Comparison of ENCODE assay signal across 8 mouse cellular contexts in genomic region chr13:21530781-21531201, GRCm38 (mm10). TPM values are rescaled to one million over a fixed set of nuclear protein-coding genes. Genes with fewer than 3 reads are reported as not detected.
DNase-seq lines count a peak whose midpoint lies in the region; ATAC-seq and TF ChIP-seq lines count a peak whose summit lies in the region.

Zkscan8 (minus strand) TSS chr13:21531120.

- WGBS in heart, embryonic 10.5 days: under 1% methylated on average over 39 of the region's 39 CpGs
- under 1% methylated on average over 39 of the region's 39 CpGs for WGBS in kidney, embryonic 15.5 days

- ATAC-seq in kidney, embryonic 15.5 days (replicated peaks; ENCODE audit: low FRiP score): peak; percentile 100
- ATAC-seq in monocyte, adult 5-6 weeks (replicated peaks; ENCODE audit: insufficient number of reproducible peaks, low FRiP score, low TSS enrichment, poor library complexity, severe bottlenecking): peak; percentile 98

- H3K36me3 ChIP-seq in heart, embryonic 10.5 days: peaks cover 12% of the 10 kb centered on the region
- H3K36me3 ChIP-seq in kidney, embryonic 15.5 days: peaks cover 15% of the 10 kb centered on the region

- TF ChIP-seq POLR2A in bone marrow macrophage, adult 2 months (IDR thresholded peaks at IDR 0.05; ENCODE audit: borderline replicate concordance, low read depth, low read length): no peak
- TF ChIP-seq POLR2A in embryonic fibroblast, embryonic 13.5 days (IDR thresholded peaks at IDR 0.05; ENCODE audit: low read depth, low read length): peak; percentile 63; the same call in 1 of the 2 replicates

- peaks cover 2% of the 10 kb centered on the region; the same call in 1 of the 2 replicates for H3K4me1 ChIP-seq in bone marrow macrophage, adult 2 months (ENCODE audit: control insufficient read depth, insufficient read depth, low read length)
- H3K4me1 ChIP-seq in embryonic fibroblast, embryonic 13.5 days (ENCODE audit: control insufficient read depth, insufficient read depth, low read length): no peaks in the 10 kb centered on the region
- peaks cover 3% of the 10 kb centered on the region; the same call in 1 of the 2 replicates for H3K4me1 ChIP-seq in heart, embryonic 10.5 days
- peaks cover 10% of the 10 kb centered on the region for H3K4me1 ChIP-seq in kidney, embryonic 15.5 days

- no peak for TF ChIP-seq CTCF in bone marrow macrophage, adult 2 months (IDR thresholded peaks at IDR 0.05; ENCODE audit: low read depth, low read length)
- no peak for TF ChIP-seq CTCF in embryonic fibroblast, embryonic 13.5 days (IDR thresholded peaks at IDR 0.05; ENCODE audit: borderline replicate concordance, insufficient read depth, low read length)

- H3K9me3 ChIP-seq in heart, embryonic 10.5 days: no peaks in the 10 kb centered on the region
- H3K9me3 ChIP-seq in kidney, embryonic 15.5 days (replicated peaks): no peaks in the 10 kb centered on the region

- DNase-seq in A20 (ENCODE audit: low read depth, low spot score): peak; percentile 94
- DNase-seq in heart, embryonic 10.5 days (ENCODE audit: low spot score): peak; percentile 96
- DNase-seq in liver: peak; percentile 86
- peak; percentile 83 to 90 for DNase-seq in spleen, postnatal 4 days (ENCODE audit: low spot score in 2 of 2)

- H3K4me2 ChIP-seq in kidney, embryonic 15.5 days: peak within 1 kb of the TSS; percentile 68

- no peaks in the 10 kb centered on the region for H3K27me3 ChIP-seq in heart, embryonic 10.5 days (ENCODE audit: insufficient read depth, poor library complexity, severe bottlenecking)
- no peaks in the 10 kb centered on the region for H3K27me3 ChIP-seq in kidney, embryonic 15.5 days

- H3K4me3 ChIP-seq in bone marrow macrophage, adult 2 months (ENCODE audit: insufficient read depth, low read length): peak within 1 kb of the TSS; percentile 98
- H3K4me3 ChIP-seq in embryonic fibroblast, embryonic 13.5 days (ENCODE audit: insufficient read depth, low read length): peak within 1 kb of the TSS; percentile 79
- H3K4me3 ChIP-seq in heart, embryonic 10.5 days: peak within 1 kb of the TSS; percentile 98
- peak within 1 kb of the TSS; percentile 96 for H3K4me3 ChIP-seq in kidney, embryonic 15.5 days (replicated peaks)

- peak within 1 kb of the TSS; percentile 99 for H3K9ac ChIP-seq in kidney, embryonic 15.5 days

- H3K27ac ChIP-seq in bone marrow macrophage, adult 2 months (ENCODE audit: insufficient read depth, low read depth, low read length): peak within 1 kb of the TSS; percentile 73
- peak within 1 kb of the TSS; percentile 74 for H3K27ac ChIP-seq in embryonic fibroblast, embryonic 13.5 days (ENCODE audit: insufficient read depth, low read length)
- peak within 1 kb of the TSS; percentile 99 for H3K27ac ChIP-seq in heart, embryonic 10.5 days
- H3K27ac ChIP-seq in kidney, embryonic 15.5 days: peak within 1 kb of the TSS; percentile 96

RNA-seq across cellular contexts. Expression of gene Zkscan8, which starts in this region (rescaled TPM):
- 5.6 and 5.8 TPM in 2 replicates for polyA plus RNA-seq in bone marrow macrophage, adult 2 months (2012; ENCODE audit: insufficient read depth, insufficient read length, missing spikeins)
- polyA plus RNA-seq in embryonic fibroblast, embryonic 13.5 days (2011; ENCODE audit: insufficient read length, low read depth, missing spikeins): 12.3 and 15.2 TPM in 2 replicates
- polyA plus RNA-seq in heart, embryonic 10.5 days (2016; fragmentation: Nextera tagmentation; extraction: Ambion mirVana): 5.3 and 7.3 TPM in 2 replicates
- polyA plus RNA-seq in kidney, embryonic 15.5 days (2015; fragmentation: Nextera tagmentation; extraction: Ambion mirVana): 6.4 and 6.7 TPM in 2 replicates
- total RNA-seq in monocyte, adult 5-6 weeks (2017): 2.4 to 8.3 TPM (median 3.2 TPM) in 3 replicates

Comparison
In these comparisons a context has a peak if more than half of its experiments do, and no peak if none do; other contexts are left out.
1. Peak in every context shown above with its lines: DNase-seq, ATAC-seq, H3K4me3 ChIP-seq and H3K27ac ChIP-seq.